8 mouse cellular contexts compared by ENCODE assay signal in genomic region chr14:76610429-76611378, GRCm38 (mm10). TPM values are rescaled to one million over a fixed set of nuclear protein-coding genes. Genes with fewer than 3 reads are reported as not detected.
DNase-seq lines count a peak whose midpoint lies in the region; ATAC-seq and TF ChIP-seq lines count a peak whose summit lies in the region.

No protein-coding gene starts in this region.

- H3K9ac ChIP-seq in lung, embryonic 15.5 days: no peak overlapping the region
- H3K9ac ChIP-seq in heart, embryonic 16.5 days (ENCODE audit: low read length): no peak overlapping the region

- H3K4me2 ChIP-seq in lung, embryonic 15.5 days: no peak overlapping the region
- peak overlapping the region; percentile 35; the same call in 1 of the 2 replicates for H3K4me2 ChIP-seq in heart, embryonic 16.5 days (ENCODE audit: low read depth, low read length)

- H3K36me3 ChIP-seq in lung, embryonic 15.5 days: no peaks in the 10 kb centered on the region
- no peaks in the 10 kb centered on the region for H3K36me3 ChIP-seq in heart, embryonic 16.5 days (ENCODE audit: control insufficient read depth, insufficient read depth)

- H3K27ac ChIP-seq in lung, embryonic 15.5 days: no peak overlapping the region
- peak overlapping the region; percentile 79 for H3K27ac ChIP-seq in heart, embryonic 16.5 days (ENCODE audit: low read length)

- H3K4me1 ChIP-seq in lung, embryonic 15.5 days: peaks cover 26% of the 10 kb centered on the region
- H3K4me1 ChIP-seq in lung, adult 2 months (ENCODE audit: control insufficient read depth, insufficient read depth, low read length): peaks cover 5% of the 10 kb centered on the region; the same call in 1 of the 2 replicates
- peaks cover 11% of the 10 kb centered on the region for H3K4me1 ChIP-seq in heart, embryonic 16.5 days (ENCODE audit: control insufficient read depth, insufficient read depth, low read length)

- no peak for DNase-seq in lung, adult 2 months
- peak; percentile 69 to 79 for DNase-seq in cerebellum, postnatal 36 days
- peak; percentile 51 to 53 for DNase-seq in layer of hippocampus, postnatal 36 days
- peak; percentile 52 for DNase-seq in right cerebral cortex, postnatal 14 days
- DNase-seq in thymus, postnatal 14 days: no peak
- DNase-seq in spleen, adult 12 weeks (ENCODE audit: low spot score): no peak

- TF ChIP-seq CTCF in lung, adult 2 months (IDR thresholded peaks at IDR 0.05; ENCODE audit: insufficient read depth, low read length): no peak

- TF ChIP-seq POLR2A in lung, adult 2 months (IDR thresholded peaks at IDR 0.05; ENCODE audit: borderline replicate concordance, extremely low read depth, low read depth, low read length): no peak

- WGBS in lung, embryonic 15.5 days: 35% methylated on average over 11 of the region's 11 CpGs
- WGBS in lung, adult 2 months: 28% methylated on average over 11 of the region's 11 CpGs
- WGBS in heart, embryonic 16.5 days: 29% methylated on average over 11 of the region's 11 CpGs

- ATAC-seq in lung, embryonic 15.5 days (ENCODE audit: borderline replicate concordance, extremely low read depth, low FRiP score, low TSS enrichment): peak; percentile 50
- peak; percentile 92 for ATAC-seq in heart, embryonic 16.5 days (replicated peaks; ENCODE audit: extremely low read depth, insufficient read depth, low FRiP score)

- no peaks in the 10 kb centered on the region for H3K9me3 ChIP-seq in lung, embryonic 15.5 days
- no peaks in the 10 kb centered on the region for H3K9me3 ChIP-seq in heart, embryonic 16.5 days (replicated peaks; ENCODE audit: control insufficient read depth, low read length)

- no peak overlapping the region for H3K4me3 ChIP-seq in lung, embryonic 15.5 days
- H3K4me3 ChIP-seq in lung, adult 2 months (replicated peaks; ENCODE audit: extremely low read depth, low read depth, low read length): no peak overlapping the region
- H3K4me3 ChIP-seq in heart, embryonic 16.5 days (ENCODE audit: low read length): no peak overlapping the region

- H3K27me3 ChIP-seq in lung, embryonic 15.5 days: no peaks in the 10 kb centered on the region
- H3K27me3 ChIP-seq in heart, embryonic 16.5 days (ENCODE audit: control insufficient read depth, insufficient read depth, low read length): no peaks in the 10 kb centered on the region

RNA-seq across cellular contexts. Expression of gene Serp2, which starts 54.0 kb away (rescaled TPM):
- 5.3 TPM in 2 replicates for polyA plus RNA-seq in lung, embryonic 15.5 days (2015; fragmentation: Nextera tagmentation; extraction: Ambion mirVana)
- 2.9 and 3.1 TPM in 2 replicates for polyA plus RNA-seq in lung, adult 2 months (2012; rRNA removed)
- 5.5 and 6.3 TPM in 2 replicates for polyA plus RNA-seq in heart, embryonic 16.5 days (2015; fragmentation: Nextera tagmentation; extraction: Ambion mirVana)
- 100 to 1,000 TPM; 140 to 147 TPM for total RNA-seq in layer of hippocampus, postnatal 36 days (2021)

Comparison
In these comparisons a context has a peak if more than half of its experiments do, and no peak if none do; other contexts are left out.
1. DNase-seq: peak in cerebellum, postnatal 36 days (2 of 2), layer of hippocampus, postnatal 36 days (2 of 2) and right cerebral cortex, postnatal 14 days (single experiment); none in lung, adult 2 months (single experiment), thymus, postnatal 14 days (single experiment) and spleen, adult 12 weeks (single experiment).